Mouse (Mus musculus): ENCODE measurements around the gene Ak3.

The Ak3 gene

GRCm38 (mm10) chr19:28994870-28995269, 52.9 kb downstream of the Ak3 start:
- no peak for DNase-seq (ENCODE audit: low read depth, low spot score)

- no peak for DNase-seq (ENCODE audit: low read depth, low spot score)
These were observed 56.4 kb downstream of the Ak3 start for GRCm38 (mm10) chr19:28991391-28991790.

DNA sequence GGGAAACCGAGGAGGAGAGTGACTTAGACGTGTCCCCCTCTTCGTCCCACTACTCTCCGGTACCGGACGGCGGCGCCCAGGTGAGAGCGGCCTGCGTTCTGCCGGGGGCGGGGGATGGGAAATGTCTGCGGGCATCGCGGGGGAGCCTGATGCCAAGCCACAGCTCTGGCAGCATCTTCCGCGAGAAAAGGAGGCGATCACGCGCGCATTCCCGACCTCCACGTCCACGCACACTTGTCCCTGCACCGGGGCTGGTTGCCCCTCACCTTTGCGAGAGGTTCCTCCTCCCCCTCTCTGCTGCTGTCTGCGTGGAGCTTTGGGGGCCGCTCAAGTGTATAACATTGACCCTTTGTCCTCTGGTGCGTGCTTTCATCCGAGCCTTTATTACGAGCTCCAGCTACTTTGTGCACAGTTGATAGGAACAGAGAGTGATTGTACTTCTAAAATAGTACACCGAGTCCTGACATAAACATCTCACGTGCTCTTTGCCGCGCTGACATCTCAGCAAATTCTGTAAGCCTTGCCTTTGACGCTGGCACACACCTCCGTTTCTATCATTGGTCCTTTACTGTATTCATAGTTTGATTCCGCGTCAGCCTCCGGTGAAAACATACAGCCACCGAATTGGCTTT, 57.1 kb downstream of the Ak3 start:
- DNase-seq (ENCODE audit: low read depth, low spot score), result no peak

GRCm38 (mm10) chr19:28990194-28990589, 57.6 kb downstream of the Ak3 start, which contains the start of gene Cdc37l1:
Cdc37l1 (plus strand) TSS chr19:28990352.
- peak; percentile 95 for DNase-seq (ENCODE audit: low read depth, low spot score)

GRCm38 (mm10) chr19:28989515-28989914, 58.2 kb downstream of the Ak3 start:
- no peak for DNase-seq (ENCODE audit: low read depth, low spot score)

DNA sequence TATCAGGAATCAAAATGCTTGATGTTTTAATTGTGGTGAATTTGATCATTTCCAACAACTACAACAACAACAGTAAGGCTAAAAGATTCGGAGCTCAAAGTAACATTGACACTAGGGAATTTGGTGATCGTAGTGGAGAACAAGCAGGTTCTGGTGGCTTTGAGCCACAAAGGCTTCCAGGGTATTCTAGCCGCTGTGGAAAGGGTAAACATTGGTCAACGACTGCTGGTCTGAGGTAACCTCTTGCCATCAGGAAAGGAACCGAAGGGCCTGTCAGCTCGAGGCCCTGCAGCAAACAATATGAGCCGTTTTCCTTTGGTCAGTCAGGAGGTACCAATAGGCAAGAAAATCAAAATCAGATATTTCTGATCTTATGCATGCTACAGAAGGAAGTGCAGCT, 65.1 kb downstream of the Ak3 start:
- DNase-seq (ENCODE audit: low read depth, low spot score), result no peak

- DNase-seq (ENCODE audit: low read depth, low spot score), result no peak
These were observed 72.7 kb downstream of the Ak3 start for GRCm38 (mm10) chr19:28974862-28975611.

All from skeletal muscle tissue, adult 2 months (tissue).